Mouse (Mus musculus): ENCODE measurements around the gene Rbp3. TPM values are rescaled to one million over a fixed set of nuclear protein-coding genes. Genes with fewer than 3 reads are reported as not detected.

The Rbp3 gene
- total and polyA plus RNA-seq, 3 experiments = 0.11 TPM; not detected in 2

GRCm38 (mm10) chr14:33989201-33989600 lies 35.4 kb downstream of the Rbp3 start:
- Histone ChIP-seq H3K27me3 (ENCODE audit: insufficient read depth, low read length) (no peaks in the 10 kb centered on the region), H3K9me3 (replicated peaks) (peaks cover 50% of the 10 kb centered on the region), H3K4me1 (ENCODE audit: insufficient read depth, low read depth, low read length) (no peaks in the 10 kb centered on the region), H3K36me3 (replicated peaks) (no peaks in the 10 kb centered on the region), H3K4me3 (ENCODE audit: low read depth, low read length) (no peak overlapping the region)
- no peak for ATAC-seq (ENCODE audit: extremely low read depth, insufficient number of reproducible peaks, low FRiP score, poor library complexity, severe bottlenecking)
- no peak for DNase-seq (ENCODE audit: low spot score)
- TF ChIP-seq GATA2 (IDR thresholded peaks at IDR 0.05; ENCODE audit: borderline replicate concordance, low read depth, low read length) (no peak), GATA1 (IDR thresholded peaks at IDR 0.05; ENCODE audit: borderline replicate concordance, low read length) (no peak), TAL1 (conservative IDR thresholded peaks at IDR 0.05; ENCODE audit: low read depth, low read length) (no peak), POLR2AphosphoS5 (IDR thresholded peaks at IDR 0.05; ENCODE audit: insufficient replicate concordance, low read depth, low read length) (no peak), CTCF (IDR thresholded peaks at IDR 0.05; ENCODE audit: low read depth, low read length) (no peak)

- DNase-seq (ENCODE audit: low spot score) (no peak), ATAC-seq (ENCODE audit: extremely low read depth, insufficient number of reproducible peaks, low FRiP score, poor library complexity, severe bottlenecking) (no peak)
- H3K9me3 ChIP-seq (replicated peaks) = peaks cover 66% of the 10 kb centered on the region
- H3K27me3 ChIP-seq (ENCODE audit: insufficient read depth, low read length) = no peaks in the 10 kb centered on the region
- no peaks in the 10 kb centered on the region for H3K36me3 ChIP-seq (replicated peaks)
- H3K4me3 ChIP-seq (ENCODE audit: low read depth, low read length) = no peak overlapping the region
- no peak for TF ChIP-seq POLR2AphosphoS5 (IDR thresholded peaks at IDR 0.05; ENCODE audit: insufficient replicate concordance, low read depth, low read length)
- no peaks in the 10 kb centered on the region for H3K4me1 ChIP-seq (ENCODE audit: insufficient read depth, low read depth, low read length)
These were observed 38.2 kb downstream of the Rbp3 start for GRCm38 (mm10) chr14:33991971-33992370.

- TF ChIP-seq GATA1 (IDR thresholded peaks at IDR 0.05; ENCODE audit: borderline replicate concordance, low read length) (no peak), TAL1 (conservative IDR thresholded peaks at IDR 0.05; ENCODE audit: low read depth, low read length) (no peak), CTCF (IDR thresholded peaks at IDR 0.05; ENCODE audit: low read depth, low read length) (no peak), GATA2 (IDR thresholded peaks at IDR 0.05; ENCODE audit: borderline replicate concordance, low read depth, low read length) (no peak), POLR2AphosphoS5 (IDR thresholded peaks at IDR 0.05; ENCODE audit: insufficient replicate concordance, low read depth, low read length) (no peak)
- Histone ChIP-seq H3K4me1 (ENCODE audit: insufficient read depth, low read depth, low read length) (no peaks in the 10 kb centered on the region), H3K27me3 (ENCODE audit: insufficient read depth, low read length) (no peaks in the 10 kb centered on the region), H3K36me3 (replicated peaks) (no peaks in the 10 kb centered on the region), H3K4me3 (ENCODE audit: low read depth, low read length) (no peak overlapping the region), H3K9me3 (replicated peaks) (peaks cover 66% of the 10 kb centered on the region)
- no peak for ATAC-seq (ENCODE audit: extremely low read depth, insufficient number of reproducible peaks, low FRiP score, poor library complexity, severe bottlenecking)
- no peak for DNase-seq (ENCODE audit: low spot score)
These were observed 39.2 kb downstream of the Rbp3 start for GRCm38 (mm10) chr14:33993051-33993450.

- ATAC-seq (ENCODE audit: extremely low read depth, insufficient number of reproducible peaks, low FRiP score, poor library complexity, severe bottlenecking) (no peak), DNase-seq (ENCODE audit: low spot score) (no peak)
- Histone ChIP-seq H3K4me3 (ENCODE audit: low read depth, low read length) (no peak overlapping the region), H3K4me1 (ENCODE audit: insufficient read depth, low read depth, low read length) (no peaks in the 10 kb centered on the region), H3K27me3 (ENCODE audit: insufficient read depth, low read length) (no peaks in the 10 kb centered on the region), H3K36me3 (replicated peaks) (no peaks in the 10 kb centered on the region), H3K9me3 (replicated peaks) (peaks cover 63% of the 10 kb centered on the region)
- TF ChIP-seq GATA1 (IDR thresholded peaks at IDR 0.05; ENCODE audit: borderline replicate concordance, low read length) (no peak), GATA2 (IDR thresholded peaks at IDR 0.05; ENCODE audit: borderline replicate concordance, low read depth, low read length) (no peak), CTCF (IDR thresholded peaks at IDR 0.05; ENCODE audit: low read depth, low read length) (no peak), TAL1 (conservative IDR thresholded peaks at IDR 0.05; ENCODE audit: low read depth, low read length) (no peak), POLR2AphosphoS5 (IDR thresholded peaks at IDR 0.05; ENCODE audit: insufficient replicate concordance, low read depth, low read length) (no peak)
These were observed 39.9 kb downstream of the Rbp3 start for GRCm38 (mm10) chr14:33993521-33994289.

GRCm38 (mm10) chr14:33997427-33997826 lies 43.6 kb downstream of the Rbp3 start:
- ATAC-seq (ENCODE audit: extremely low read depth, insufficient number of reproducible peaks, low FRiP score, poor library complexity, severe bottlenecking) (no peak), DNase-seq (ENCODE audit: low spot score) (no peak)
- Histone ChIP-seq H3K36me3 (replicated peaks) (no peaks in the 10 kb centered on the region), H3K27me3 (ENCODE audit: insufficient read depth, low read length) (no peaks in the 10 kb centered on the region), H3K4me1 (ENCODE audit: insufficient read depth, low read depth, low read length) (no peaks in the 10 kb centered on the region), H3K9me3 (replicated peaks) (peaks cover 63% of the 10 kb centered on the region), H3K4me3 (ENCODE audit: low read depth, low read length) (no peak overlapping the region)
- no peak for TF ChIP-seq POLR2AphosphoS5 (IDR thresholded peaks at IDR 0.05; ENCODE audit: insufficient replicate concordance, low read depth, low read length)
- no peak for TF ChIP-seq TAL1 (conservative IDR thresholded peaks at IDR 0.05; ENCODE audit: low read depth, low read length)
- TF ChIP-seq CTCF (IDR thresholded peaks at IDR 0.05; ENCODE audit: low read depth, low read length) = no peak
- no peak for TF ChIP-seq GATA2 (IDR thresholded peaks at IDR 0.05; ENCODE audit: borderline replicate concordance, low read depth, low read length)
- TF ChIP-seq GATA1 (IDR thresholded peaks at IDR 0.05; ENCODE audit: borderline replicate concordance, low read length) = no peak

GRCm38 (mm10) chr14:34000076-34000475 lies 46.3 kb downstream of the Rbp3 start:
- Histone ChIP-seq H3K4me1 (ENCODE audit: insufficient read depth, low read depth, low read length) (no peaks in the 10 kb centered on the region), H3K4me3 (ENCODE audit: low read depth, low read length) (no peak overlapping the region), H3K36me3 (replicated peaks) (no peaks in the 10 kb centered on the region), H3K9me3 (replicated peaks) (peaks cover 48% of the 10 kb centered on the region), H3K27me3 (ENCODE audit: insufficient read depth, low read length) (no peaks in the 10 kb centered on the region)
- TF ChIP-seq TAL1 (conservative IDR thresholded peaks at IDR 0.05; ENCODE audit: low read depth, low read length) (no peak), GATA1 (IDR thresholded peaks at IDR 0.05; ENCODE audit: borderline replicate concordance, low read length) (no peak), CTCF (IDR thresholded peaks at IDR 0.05; ENCODE audit: low read depth, low read length) (no peak), GATA2 (IDR thresholded peaks at IDR 0.05; ENCODE audit: borderline replicate concordance, low read depth, low read length) (no peak), POLR2AphosphoS5 (IDR thresholded peaks at IDR 0.05; ENCODE audit: insufficient replicate concordance, low read depth, low read length) (no peak)
- DNase-seq (ENCODE audit: low spot score) = no peak
- no peak for ATAC-seq (ENCODE audit: extremely low read depth, insufficient number of reproducible peaks, low FRiP score, poor library complexity, severe bottlenecking)
